Mouse (Mus musculus) embryonic stem cell, embryonic (primary cell): ENCODE results near the gene Rdh12.

Experiments
- CTCF ChIA-PET, 4 experiments: fragments of 300-600 bp in 2 of 4; fragments of 350-600 bp in 2 of 4; sonication (Branson Sonifier 250); formaldehyde crosslinking; loops; one replicate each; lab custom pipeline; 2022; ENCODE audit warnings: inconsistent platforms in 2 of 4; lab: Charles Lee
- POLR2A ChIA-PET, 4 experiments: fragments of 300-600 bp in 2 of 4; fragments of 350-600 bp in 2 of 4; sonication (Branson Sonifier 250); formaldehyde crosslinking; loops; one replicate each; lab custom pipeline; 2022; ENCODE audit warnings: antibody characterized with exemption in 4 of 4, inconsistent platforms in 1 of 4; lab: Charles Lee

Gene Rdh12

GRCm38 (mm10) chr12:79211447-79211846, 2.7 kb downstream of the Rdh12 start:
- POLR2A ChIA-PET, result interaction anchor here in 1 of 4 experiments (2.8 kb wide), 1 partner anchor 12 kb away, joined by 9 read pairs; no protein-coding TSS in a partner anchor

DNA sequence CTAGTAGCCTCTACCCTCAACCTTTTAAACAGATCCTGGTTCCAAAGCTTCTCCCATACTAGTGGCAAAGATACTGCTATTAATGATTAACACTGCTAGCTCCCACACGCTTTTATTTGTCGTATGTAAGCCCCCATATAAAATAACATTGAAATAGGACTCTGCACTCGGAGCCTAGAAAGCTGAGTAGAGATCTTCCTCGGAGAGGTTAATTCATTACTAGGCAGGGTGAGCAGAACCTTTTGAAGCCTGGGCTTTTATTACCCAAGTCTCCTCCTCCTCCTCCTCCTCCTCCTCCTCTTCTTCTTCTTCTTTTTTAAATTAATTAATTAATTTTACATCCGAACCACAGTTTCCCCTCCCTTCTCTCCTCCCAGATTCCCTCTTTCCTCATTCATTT, 8.8 kb downstream of the Rdh12 start:
- POLR2A ChIA-PET, result interaction anchor here in 1 of 4 experiments (0.5 to 1.0 kb wide), 3 partner anchors 12 to 89 kb away, joined by 3 to 4 read pairs (median 3); no protein-coding TSS in a partner anchor
- CTCF ChIA-PET, result no interaction called here

More at GRCm38 (mm10) chr12:79211447-79211846, 2.7 kb downstream of the Rdh12 start:
- CTCF ChIA-PET, result no interaction called here

- ChIA-PET POLR2A (interaction anchor here in 2 of 4 experiments (0.6 to 2.8 kb wide), 6 partner anchors 11 to 192 kb away, joined by 3 to 6 read pairs (median 3); partner anchors contain the start of gene Rad51b (in 1 of the 2)), CTCF (no interaction called here)
These were observed 26.9 kb downstream of the Rdh12 start for GRCm38 (mm10) chr12:79235485-79236080.

DNA sequence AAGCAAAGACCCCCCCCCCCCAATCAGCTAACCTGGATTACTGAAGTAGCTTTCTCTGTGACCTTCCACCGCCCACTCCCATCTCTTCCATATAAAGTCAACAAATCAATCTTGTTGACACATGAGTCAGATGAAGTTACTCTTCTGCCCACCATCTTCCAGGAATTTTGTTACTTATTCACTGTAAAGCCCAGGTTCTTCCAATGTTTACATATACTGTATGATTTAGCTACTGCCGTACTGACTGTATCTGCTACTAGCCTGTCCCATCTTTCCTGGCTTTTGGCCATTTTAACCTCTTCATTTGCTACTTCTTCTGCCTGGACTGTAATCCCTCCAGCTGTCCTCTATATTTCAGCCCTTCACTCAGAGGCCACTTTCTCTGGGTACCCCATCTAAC, 33.3 kb downstream of the Rdh12 start:
- ChIA-PET CTCF (interaction anchor here in 1 of 4 experiments (0.7 kb wide), 1 partner anchor 324 kb away, joined by 6 read pairs; no protein-coding TSS in a partner anchor), POLR2A (interaction anchor here in 1 of 4 experiments (0.9 to 1.0 kb wide), 2 partner anchors 9 to 53 kb away, joined by 3 to 4 read pairs; no protein-coding TSS in a partner anchor)

- CTCF ChIA-PET, result interaction anchor here in 1 of 4 experiments (0.6 kb wide), 1 partner anchor 156 kb away, joined by 3 read pairs; no protein-coding TSS in a partner anchor
- POLR2A ChIA-PET, result interaction anchor here in 2 of 4 experiments (0.8 to 0.9 kb wide), 3 partner anchors 9 to 52 kb away, joined by 3 to 5 read pairs (median 3); no protein-coding TSS in a partner anchor
These were observed 34.2 kb downstream of the Rdh12 start for GRCm38 (mm10) chr12:79242921-79243320.

- CTCF ChIA-PET, result no interaction called here
- POLR2A ChIA-PET, result interaction anchor here in 3 of 4 experiments (0.5 to 2.8 kb wide), 19 partner anchors 9 to 1719 kb away, joined by 3 to 19 read pairs (median 4); partner anchors contain the start of genes Vti1b (in 1 of the 3) and Zfp36l1 (in 1 of the 3)
These were observed 39.4 kb downstream of the Rdh12 start for GRCm38 (mm10) chr12:79248110-79248509.

GRCm38 (mm10) chr12:79253294-79254053, 44.8 kb downstream of the Rdh12 start:
- ChIA-PET CTCF (interaction anchor here in 1 of 4 experiments (0.6 kb wide), 1 partner anchor 182 kb away, joined by 5 read pairs; no protein-coding TSS in a partner anchor), POLR2A (interaction anchor here in 1 of 4 experiments (1.2 kb wide), 1 partner anchor 10 kb away, joined by 3 read pairs; no protein-coding TSS in a partner anchor)

GRCm38 (mm10) chr12:79254975-79255374, 46.3 kb downstream of the Rdh12 start:
- ChIA-PET POLR2A (interaction anchor here in 1 of 4 experiments (1.2 to 1.4 kb wide), 2 partner anchors 8 to 9 kb away, joined by 3 to 4 read pairs; no protein-coding TSS in a partner anchor), CTCF (interaction anchor here in 1 of 4 experiments (0.9 kb wide), 1 partner anchor 81 kb away, joined by 3 read pairs; no protein-coding TSS in a partner anchor)

DNA sequence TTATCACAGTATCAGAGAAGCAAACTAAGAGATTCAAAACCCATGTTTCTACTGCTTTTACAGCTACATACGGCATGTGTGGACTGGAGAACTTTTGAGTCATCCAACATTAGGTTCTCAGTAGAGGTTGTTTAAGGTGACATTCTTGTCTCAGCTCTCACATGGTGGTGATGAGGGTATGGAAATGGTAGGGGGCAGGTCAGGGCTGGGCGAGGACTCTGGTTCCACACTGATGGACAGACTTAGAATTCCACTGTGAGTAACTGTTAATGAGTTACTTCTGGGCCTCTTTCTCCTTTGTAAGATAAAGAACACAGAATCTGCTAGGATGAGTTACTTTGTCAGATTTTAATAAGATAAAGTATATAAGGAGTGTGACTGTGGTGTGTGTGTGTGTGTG, 51.4 kb downstream of the Rdh12 start:
- ChIA-PET CTCF (interaction anchor here (0.6 to 2.9 kb wide), 12 partner anchors 13 to 1011 kb away, joined by 3 to 47 read pairs (median 6); no protein-coding TSS in a partner anchor), POLR2A (interaction anchor here in 3 of 4 experiments (0.7 to 3.8 kb wide), 9 partner anchors 8 to 67 kb away, joined by 3 to 19 read pairs (median 4); no protein-coding TSS in a partner anchor)

DNA sequence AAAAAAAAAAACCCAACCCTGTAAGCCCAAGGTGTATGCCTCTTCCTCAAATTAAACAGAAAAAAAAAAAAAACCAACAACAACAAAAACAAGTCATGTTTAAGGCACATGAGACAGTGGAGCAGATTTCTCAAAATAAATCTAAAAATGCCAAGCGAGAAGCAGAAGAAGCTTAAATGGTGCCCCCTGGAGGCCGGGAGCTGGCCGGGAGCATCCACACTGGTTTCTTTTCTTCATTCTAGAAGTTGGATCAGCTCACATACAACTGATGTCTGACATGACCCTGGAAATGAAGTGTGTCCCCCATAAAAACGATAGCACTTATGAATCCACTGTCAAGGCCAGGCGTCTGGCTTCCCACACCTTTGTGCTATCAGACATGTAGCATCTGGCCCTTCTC, 52.3 kb downstream of the Rdh12 start:
- CTCF ChIA-PET, result interaction anchor here (0.6 to 2.9 kb wide), 36 partner anchors 10 to 1243 kb away, joined by 3 to 47 read pairs (median 5); partner anchors contain the start of gene Arg2 (in 1 of the 4)
- POLR2A ChIA-PET, result interaction anchor here in 3 of 4 experiments (0.6 to 3.8 kb wide), 13 partner anchors 9 to 973 kb away, joined by 3 to 19 read pairs (median 4); no protein-coding TSS in a partner anchor
